Mouse (Mus musculus) cerebral cortex, adult 2 months (tissue): Measurements from ENCODE around the gene Adgra1.

Experiments
- WGBS: fragments of 180-500 bp; shearing (Covaris S2); methylation state at CpG from one replicate; pipeline ENCODE4 v1.1.7; 2018; 5-methylcytosine and 5-hydroxymethylcytosine counted together

Adgra1 gene

GRCm38 (mm10) chr7:139850152-139850551 is 16.2 kb downstream of the Adgra1 start:
- 16% methylated on average over 6 of the region's 6 CpGs for WGBS

GRCm38 (mm10) chr7:139850677-139851076 is 16.7 kb downstream of the Adgra1 start:
- 64% methylated on average over 5 of the region's 5 CpGs for WGBS

- WGBS, result 39% methylated on average over 6 of the region's 6 CpGs
These were observed 17.1 kb downstream of the Adgra1 start for GRCm38 (mm10) chr7:139851098-139851497.

GRCm38 (mm10) chr7:139855261-139855660 is 21.3 kb downstream of the Adgra1 start:
- 80% methylated on average over 11 of the region's 11 CpGs for WGBS

GRCm38 (mm10) chr7:139861411-139861810 is 27.4 kb downstream of the Adgra1 start:
- WGBS, result 16% methylated on average over 3 of the region's 3 CpGs

- 84% methylated on average over 2 of the region's 2 CpGs for WGBS
These were observed 29.1 kb downstream of the Adgra1 start for GRCm38 (mm10) chr7:139863076-139863475.

- 55% methylated on average over 2 of the region's 2 CpGs for WGBS
These were observed 30.3 kb downstream of the Adgra1 start for GRCm38 (mm10) chr7:139864253-139864652.

- 68% methylated on average over 1 of the region's 1 CpGs for WGBS
These were observed 30.9 kb downstream of the Adgra1 start for GRCm38 (mm10) chr7:139864871-139865270.

- 83% methylated on average over 5 of the region's 5 CpGs for WGBS
These were observed 37.0 kb downstream of the Adgra1 start for GRCm38 (mm10) chr7:139871014-139871413.

GRCm38 (mm10) chr7:139877167-139877792 is 43.3 kb downstream of the Adgra1 start:
- 51% methylated on average over 10 of the region's 10 CpGs for WGBS

- 52% methylated on average over 5 of the region's 5 CpGs for WGBS
These were observed 44.1 kb downstream of the Adgra1 start for GRCm38 (mm10) chr7:139878122-139878521.

- WGBS, result 46% methylated on average over 6 of the region's 6 CpGs
These were observed 44.6 kb downstream of the Adgra1 start for GRCm38 (mm10) chr7:139878621-139879020.

- WGBS, result 77% methylated on average over 4 of the region's 4 CpGs
These were observed 49.6 kb downstream of the Adgra1 start for GRCm38 (mm10) chr7:139883545-139883944.

- WGBS, result 61% methylated on average over 5 of the region's 5 CpGs
These were observed 57.8 kb downstream of the Adgra1 start for GRCm38 (mm10) chr7:139891779-139892178.

GRCm38 (mm10) chr7:139894655-139895557 is 60.9 kb downstream of the Adgra1 start, which contains the start of gene Kndc1:
Gene Kndc1 (plus strand): TSS chr7:139894696.
- 1% methylated on average over 50 of the region's 50 CpGs for WGBS

- WGBS, result 63% methylated on average over 7 of the region's 7 CpGs
These were observed 62.3 kb downstream of the Adgra1 start for GRCm38 (mm10) chr7:139896271-139896670.

GRCm38 (mm10) chr7:139896796-139897195 is 62.8 kb downstream of the Adgra1 start:
- 72% methylated on average over 7 of the region's 7 CpGs for WGBS

GRCm38 (mm10) chr7:139898606-139899005 is 64.6 kb downstream of the Adgra1 start:
- WGBS, result 42% methylated on average over 2 of the region's 2 CpGs

GRCm38 (mm10) chr7:139899505-139899904 is 65.5 kb downstream of the Adgra1 start:
- 56% methylated on average over 7 of the region's 7 CpGs for WGBS

GRCm38 (mm10) chr7:139900456-139900855 is 66.5 kb downstream of the Adgra1 start:
- 59% methylated on average over 7 of the region's 7 CpGs for WGBS

- WGBS, result 68% methylated on average over 6 of the region's 6 CpGs
These were observed 66.9 kb downstream of the Adgra1 start for GRCm38 (mm10) chr7:139900896-139901295.

GRCm38 (mm10) chr7:139901981-139902380 is 68.0 kb downstream of the Adgra1 start:
- 48% methylated on average over 1 of the region's 1 CpGs for WGBS

GRCm38 (mm10) chr7:139905261-139905660 is 71.3 kb downstream of the Adgra1 start:
- WGBS, result 52% methylated on average over 6 of the region's 6 CpGs
